8 mouse cellular contexts compared by ENCODE assay signal in the genomic region with DNA sequence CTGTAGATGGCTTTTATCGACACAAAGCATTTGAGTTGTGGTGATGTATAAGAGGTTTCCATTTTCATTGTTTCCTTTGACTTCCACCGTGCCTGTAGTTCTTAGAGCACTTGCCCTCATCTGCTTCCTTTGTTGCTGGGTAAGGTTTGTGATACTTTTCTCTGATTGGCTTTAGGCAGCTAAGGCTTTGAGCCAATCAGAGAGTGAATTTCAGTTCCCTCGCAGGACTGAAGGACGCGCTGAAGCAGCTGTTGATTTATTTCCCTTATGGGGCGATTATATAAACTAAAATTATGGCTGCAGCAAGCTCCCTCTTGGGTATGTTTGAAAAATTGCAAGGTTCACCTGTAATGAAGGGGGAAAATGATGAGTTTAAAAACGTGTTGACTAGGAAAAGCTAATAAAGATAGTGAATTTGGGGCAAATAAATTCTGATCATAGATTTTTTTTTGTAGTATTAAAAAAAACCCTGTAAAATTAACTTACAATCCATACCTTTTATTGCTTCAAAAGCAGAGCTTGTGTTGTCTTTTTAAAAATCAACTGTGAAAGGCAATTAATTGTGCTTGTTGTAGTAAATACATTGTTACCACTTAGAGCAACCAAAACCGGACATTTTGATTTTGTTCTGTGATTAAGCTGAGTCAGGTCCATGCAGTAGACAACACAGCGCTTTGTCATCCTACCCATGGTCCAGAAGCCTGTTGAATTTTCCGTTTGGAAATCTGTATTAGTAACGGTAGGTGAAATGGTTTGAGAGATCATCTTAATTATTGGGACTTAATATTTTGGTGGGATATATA. TPM values are rescaled to one million over a fixed set of nuclear protein-coding genes. Genes with fewer than 3 reads are reported as not detected.
DNase-seq lines count a peak whose midpoint lies in the region; ATAC-seq and TF ChIP-seq lines count a peak whose summit lies in the region.

No protein-coding gene starts in this region.

- H3K4me1 ChIP-seq in G1E (ENCODE audit: insufficient read depth, low read depth, low read length): peaks cover 33% of the 10 kb centered on the region
- H3K4me1 ChIP-seq in heart, embryonic 12.5 days (replicated peaks): peaks cover 18% of the 10 kb centered on the region
- H3K4me1 ChIP-seq in stomach, postnatal 0 days (replicated peaks; ENCODE audit: control insufficient read depth, insufficient read depth): no peaks in the 10 kb centered on the region

- peak overlapping the region; percentile 36; the same call in 1 of the 2 replicates for H3K4me2 ChIP-seq in heart, embryonic 12.5 days
- 0 out of 2 replicates have a peak overlapping the region, but pooled peaks have one; percentile 12 for H3K4me2 ChIP-seq in stomach, postnatal 0 days (replicated peaks; ENCODE audit: low read depth)

- peak; percentile 47 for DNase-seq in gastrocnemius, adult 18-20 months (ENCODE audit: low spot score)
- DNase-seq in gastrocnemius, postnatal 36 days: no peak
- DNase-seq in G1E (ENCODE audit: low spot score): peak; percentile 12
- DNase-seq in embryo, embryonic 11 days: peak; percentile 86
- peak; percentile 31 to 65 for DNase-seq in kidney, postnatal 36 days
- DNase-seq in stomach, postnatal 0 days (ENCODE audit: low spot score): peak; percentile 37

- ATAC-seq in G1E (ENCODE audit: extremely low read depth, insufficient number of reproducible peaks, low FRiP score, poor library complexity, severe bottlenecking): peak; percentile 80
- ATAC-seq in heart, embryonic 12.5 days (ENCODE audit: insufficient number of reproducible peaks, low FRiP score): peak; percentile 71
- peak; percentile 76 for ATAC-seq in megakaryocyte progenitor cell, adult 5-6 weeks (replicated peaks; ENCODE audit: poor library complexity)
- ATAC-seq in stomach, postnatal 0 days (ENCODE audit: low FRiP score, low TSS enrichment): peak; percentile 66

- no peak for TF ChIP-seq EP300 in stomach, postnatal 0 days (optimal IDR thresholded peaks at IDR 0.05)

- no peaks in the 10 kb centered on the region for H3K27me3 ChIP-seq in G1E (ENCODE audit: insufficient read depth, low read length)
- no peaks in the 10 kb centered on the region for H3K27me3 ChIP-seq in heart, embryonic 12.5 days (replicated peaks)
- no peaks in the 10 kb centered on the region for H3K27me3 ChIP-seq in stomach, postnatal 0 days (ENCODE audit: control insufficient read depth, insufficient read depth, low read length)

- intact Hi-C loops in gastrocnemius, postnatal 36 days (cut with DNase I): loop anchor here (2.0 kb wide), 1 partner anchor 87 kb away; no protein-coding TSS in a partner anchor

- no peak for TF ChIP-seq CTCF in G1E (IDR thresholded peaks at IDR 0.05; ENCODE audit: low read depth, low read length)
- peak; percentile 42 for TF ChIP-seq CTCF in stomach, postnatal 0 days (IDR thresholded peaks at IDR 0.05; ENCODE audit: low read depth)

- H3K36me3 ChIP-seq in G1E (replicated peaks): peaks cover 35% of the 10 kb centered on the region
- peaks cover 8% of the 10 kb centered on the region for H3K36me3 ChIP-seq in heart, embryonic 12.5 days
- no peaks in the 10 kb centered on the region for H3K36me3 ChIP-seq in stomach, postnatal 0 days (ENCODE audit: control insufficient read depth, insufficient read depth, low read length)

- H3K4me3 ChIP-seq in G1E (ENCODE audit: low read depth, low read length): no peak overlapping the region; the same call in 1 of the 2 replicates
- H3K4me3 ChIP-seq in heart, embryonic 12.5 days: no peak overlapping the region
- no peak overlapping the region for H3K4me3 ChIP-seq in stomach, postnatal 0 days (ENCODE audit: low read depth, low read length)

- H3K27ac ChIP-seq in heart, embryonic 12.5 days (ENCODE audit: poor library complexity, severe bottlenecking): peak overlapping the region; percentile 78; the same call in 1 of the 2 replicates
- H3K27ac ChIP-seq in stomach, postnatal 0 days (replicated peaks): peak overlapping the region; percentile 49; the same call in 1 of the 2 replicates

- H3K9ac ChIP-seq in heart, embryonic 12.5 days: no peak overlapping the region
- no peak overlapping the region for H3K9ac ChIP-seq in stomach, postnatal 0 days (ENCODE audit: low read length)

- H3K9me3 ChIP-seq in G1E (replicated peaks): no peaks in the 10 kb centered on the region; the same call in 1 of the 2 replicates
- no peaks in the 10 kb centered on the region for H3K9me3 ChIP-seq in heart, embryonic 12.5 days (replicated peaks)
- H3K9me3 ChIP-seq in stomach, postnatal 0 days (ENCODE audit: control insufficient read depth, low read length): no peaks in the 10 kb centered on the region

- 33% methylated on average over 11 of the region's 11 CpGs for whole genome bisulfite sequencing in heart, embryonic 12.5 days
- WGBS in stomach, postnatal 0 days: 31% methylated on average over 11 of the region's 11 CpGs

RNA-seq across cellular contexts. Expression of a gene that starts 48.0 kb away (rescaled TPM):
- total RNA-seq in gastrocnemius, adult 18-20 months (2021): 10 to 100 TPM; 40.0 to 42.4 TPM
- total RNA-seq in gastrocnemius, postnatal 36 days (2021): 10 to 100 TPM; 31.6 to 41.6 TPM
- total RNA-seq in G1E (2014; fragmentation: Nextera tagmentation) (192 and 235 TPM in 2 replicates), G1E (2017) (22.9 and 34.6 TPM in 2 replicates)
- 22.0 and 24.2 TPM in 2 replicates for polyA plus RNA-seq in G1E (2012)
- polyA plus RNA-seq in heart, embryonic 12.5 days (2016; fragmentation: Nextera tagmentation; extraction: Ambion mirVana): 51.0 and 51.5 TPM in 2 replicates
- total RNA-seq in megakaryocyte progenitor cell, adult 5-6 weeks (2015): 83.1 and 106 TPM in 2 replicates
- 30.1 and 39.4 TPM in 2 replicates for total RNA-seq in megakaryocyte progenitor cell, adult 5-6 weeks (2017)
- polyA plus RNA-seq in stomach, postnatal 0 days (2015; fragmentation: Nextera tagmentation; extraction: Ambion mirVana): 8.4 and 9.5 TPM in 2 replicates

Comparison
In these comparisons a context has a peak if more than half of its experiments do, and no peak if none do; other contexts are left out.
1. DNase-seq: peak in gastrocnemius, adult 18-20 months (single experiment), G1E (single experiment), embryo, embryonic 11 days (single experiment), kidney, postnatal 36 days (2 of 2) and stomach, postnatal 0 days (single experiment); none in gastrocnemius, postnatal 36 days (0 of 2).
2. Peak in every context shown above with its lines, with median percentiles within 50 percentile points of each other: ATAC-seq.